Mouse (Mus musculus): ENCODE data around the gene Hspa12b. TPM values are rescaled to one million over a fixed set of nuclear protein-coding genes. Genes with fewer than 3 reads are reported as not detected.

The Hspa12b gene
- polyA plus RNA-seq, 1 experiment, result 3.5 TPM

GRCm38 (mm10) chr2:131172322-131172721 lies 45.2 kb downstream of the Hspa12b start:
- Histone ChIP-seq H3K27ac (ENCODE audit: control insufficient read depth, insufficient read depth, low read length) (no peak overlapping the region), H3K27me3 (ENCODE audit: control insufficient read depth, insufficient read depth, low read length) (no peaks in the 10 kb centered on the region; the same call in 1 of the 2 replicates), H3K36me3 (ENCODE audit: control insufficient read depth, insufficient read depth, low read length) (no peaks in the 10 kb centered on the region), H3K4me3 (ENCODE audit: control insufficient read depth, insufficient read depth, low read length) (no peak overlapping the region), H3K4me1 (replicated peaks; ENCODE audit: control insufficient read depth, insufficient read depth, low read length) (peaks cover 6% of the 10 kb centered on the region; the same call in 1 of the 2 replicates)
- TF ChIP-seq POLR2A (IDR thresholded peaks at IDR 0.05; ENCODE audit: control insufficient read depth, extremely low read depth, insufficient read depth, low read length, poor library complexity) (no peak), CTCF (IDR thresholded peaks at IDR 0.05; ENCODE audit: borderline replicate concordance, control insufficient read depth, extremely low read depth, insufficient read depth, low read length, poor library complexity) (no peak)
- WGBS, result 88% methylated on average over 9 of the region's 9 CpGs
- DNase-seq, result no peak

- Histone ChIP-seq H3K4me1 (replicated peaks; ENCODE audit: control insufficient read depth, insufficient read depth, low read length) (peaks cover 23% of the 10 kb centered on the region), H3K4me3 (ENCODE audit: control insufficient read depth, insufficient read depth, low read length) (peak overlapping the region; percentile 5; the same call in 1 of the 2 replicates), H3K27me3 (ENCODE audit: control insufficient read depth, insufficient read depth, low read length) (no peaks in the 10 kb centered on the region; the same call in 1 of the 2 replicates), H3K36me3 (ENCODE audit: control insufficient read depth, insufficient read depth, low read length) (no peaks in the 10 kb centered on the region), H3K27ac (ENCODE audit: control insufficient read depth, insufficient read depth, low read length) (no peak overlapping the region)
- peak; percentile 50 for DNase-seq
- TF ChIP-seq POLR2A (IDR thresholded peaks at IDR 0.05; ENCODE audit: control insufficient read depth, extremely low read depth, insufficient read depth, low read length, poor library complexity), result no peak
- TF ChIP-seq CTCF (IDR thresholded peaks at IDR 0.05; ENCODE audit: borderline replicate concordance, control insufficient read depth, extremely low read depth, insufficient read depth, low read length, poor library complexity), result no peak
- 12% methylated on average over 11 of the region's 11 CpGs for WGBS
These were observed 47.6 kb downstream of the Hspa12b start for GRCm38 (mm10) chr2:131174700-131175099.

- no peaks in the 10 kb centered on the region; the same call in 1 of the 2 replicates for H3K27me3 ChIP-seq (ENCODE audit: control insufficient read depth, insufficient read depth, low read length)
- TF ChIP-seq POLR2A (IDR thresholded peaks at IDR 0.05; ENCODE audit: control insufficient read depth, extremely low read depth, insufficient read depth, low read length, poor library complexity) (no peak), CTCF (IDR thresholded peaks at IDR 0.05; ENCODE audit: borderline replicate concordance, control insufficient read depth, extremely low read depth, insufficient read depth, low read length, poor library complexity) (no peak)
- no peak for DNase-seq
- H3K27ac ChIP-seq (ENCODE audit: control insufficient read depth, insufficient read depth, low read length), result no peak overlapping the region
- WGBS, result 88% methylated on average over 3 of the region's 3 CpGs
- H3K36me3 ChIP-seq (ENCODE audit: control insufficient read depth, insufficient read depth, low read length), result no peaks in the 10 kb centered on the region
- peaks cover 23% of the 10 kb centered on the region for H3K4me1 ChIP-seq (replicated peaks; ENCODE audit: control insufficient read depth, insufficient read depth, low read length)
- no peak overlapping the region for H3K4me3 ChIP-seq (ENCODE audit: control insufficient read depth, insufficient read depth, low read length)
These were observed 48.3 kb downstream of the Hspa12b start for GRCm38 (mm10) chr2:131175286-131175944.

GRCm38 (mm10) chr2:131175945-131176309 lies 48.8 kb downstream of the Hspa12b start:
- Histone ChIP-seq H3K27me3 (ENCODE audit: control insufficient read depth, insufficient read depth, low read length) (no peaks in the 10 kb centered on the region; the same call in 1 of the 2 replicates), H3K4me1 (replicated peaks; ENCODE audit: control insufficient read depth, insufficient read depth, low read length) (peaks cover 23% of the 10 kb centered on the region), H3K4me3 (ENCODE audit: control insufficient read depth, insufficient read depth, low read length) (no peak overlapping the region), H3K27ac (ENCODE audit: control insufficient read depth, insufficient read depth, low read length) (no peak overlapping the region), H3K36me3 (ENCODE audit: control insufficient read depth, insufficient read depth, low read length) (no peaks in the 10 kb centered on the region)
- TF ChIP-seq POLR2A (IDR thresholded peaks at IDR 0.05; ENCODE audit: control insufficient read depth, extremely low read depth, insufficient read depth, low read length, poor library complexity) (no peak), CTCF (IDR thresholded peaks at IDR 0.05; ENCODE audit: borderline replicate concordance, control insufficient read depth, extremely low read depth, insufficient read depth, low read length, poor library complexity) (no peak)
- 95% methylated on average over 1 of the region's 1 CpGs for WGBS
- DNase-seq, result no peak

GRCm38 (mm10) chr2:131176491-131176890 lies 49.4 kb downstream of the Hspa12b start:
- H3K36me3 ChIP-seq (ENCODE audit: control insufficient read depth, insufficient read depth, low read length), result no peaks in the 10 kb centered on the region
- 95% methylated on average over 5 of the region's 5 CpGs for whole genome bisulfite sequencing
- no peak overlapping the region for H3K4me3 ChIP-seq (ENCODE audit: control insufficient read depth, insufficient read depth, low read length)
- no peaks in the 10 kb centered on the region; the same call in 1 of the 2 replicates for H3K27me3 ChIP-seq (ENCODE audit: control insufficient read depth, insufficient read depth, low read length)
- no peak overlapping the region for H3K27ac ChIP-seq (ENCODE audit: control insufficient read depth, insufficient read depth, low read length)
- DNase-seq, result no peak
- TF ChIP-seq POLR2A (IDR thresholded peaks at IDR 0.05; ENCODE audit: control insufficient read depth, extremely low read depth, insufficient read depth, low read length, poor library complexity) (no peak), CTCF (IDR thresholded peaks at IDR 0.05; ENCODE audit: borderline replicate concordance, control insufficient read depth, extremely low read depth, insufficient read depth, low read length, poor library complexity) (no peak)
- H3K4me1 ChIP-seq (replicated peaks; ENCODE audit: control insufficient read depth, insufficient read depth, low read length), result peaks cover 20% of the 10 kb centered on the region

- Histone ChIP-seq H3K27me3 (ENCODE audit: control insufficient read depth, insufficient read depth, low read length) (no peaks in the 10 kb centered on the region), H3K4me1 (replicated peaks; ENCODE audit: control insufficient read depth, insufficient read depth, low read length) (peaks cover 20% of the 10 kb centered on the region), H3K27ac (ENCODE audit: control insufficient read depth, insufficient read depth, low read length) (no peak overlapping the region), H3K36me3 (ENCODE audit: control insufficient read depth, insufficient read depth, low read length) (no peaks in the 10 kb centered on the region), H3K4me3 (ENCODE audit: control insufficient read depth, insufficient read depth, low read length) (no peak overlapping the region)
- no peak for DNase-seq
- 97% methylated on average over 9 of the region's 9 CpGs for WGBS
- TF ChIP-seq POLR2A (IDR thresholded peaks at IDR 0.05; ENCODE audit: control insufficient read depth, extremely low read depth, insufficient read depth, low read length, poor library complexity), result no peak
- no peak for TF ChIP-seq CTCF (IDR thresholded peaks at IDR 0.05; ENCODE audit: borderline replicate concordance, control insufficient read depth, extremely low read depth, insufficient read depth, low read length, poor library complexity)
These were observed 50.9 kb downstream of the Hspa12b start for GRCm38 (mm10) chr2:131177932-131178331.

Data from thymus, adult 2 months (tissue).